Mouse (Mus musculus): ENCODE results near the gene Slc16a10. TPM values are rescaled to one million over a fixed set of nuclear protein-coding genes. Genes with fewer than 3 reads are reported as not detected.

Slc16a10 gene
- total RNA-seq, 2 experiments from 2014 or later, result 24.4 to 40.8 TPM

Other genes with a start within 250 kb of the Slc16a10 start
- gene Mfsd4b4, start 243.0 kb downstream of the Slc16a10 start, total RNA-seq (2015), result 4.9 and 6.6 TPM in 2 replicates
- 5.4 and 6.1 TPM in 2 replicates for gene Mfsd4b4, start 243.0 kb downstream of the Slc16a10 start, total RNA-seq (2017)
- not detected in 2 replicates for gene Mfsd4b2, start 215.3 kb downstream of the Slc16a10 start, total RNA-seq (2015)
- not detected in 2 replicates for gene Mfsd4b2, start 215.3 kb downstream of the Slc16a10 start, total RNA-seq (2017)
- not detected in 2 replicates for gene Mfsd4b3, start 182.1 kb downstream of the Slc16a10 start, total RNA-seq (2015)
- gene Mfsd4b3, start 182.1 kb downstream of the Slc16a10 start, total RNA-seq (2017), result 0.25 TPM in 1 of 2 replicates, not detected in the other
- 0.44 and 0.56 TPM in 2 replicates for gene Mfsd4b5, start 155.6 kb downstream of the Slc16a10 start, total RNA-seq (2015)
- gene Mfsd4b5, start 155.6 kb downstream of the Slc16a10 start, total RNA-seq (2017), result 0.37 and 0.71 TPM in 2 replicates
- gene Mfsd4b1, start 117.0 kb downstream of the Slc16a10 start, total RNA-seq (2015), result 0.07 TPM in 1 of 2 replicates, not detected in the other
- gene Mfsd4b1, start 117.0 kb downstream of the Slc16a10 start, total RNA-seq (2017), result not detected in 2 replicates
- gene Rpf2, start 104.8 kb upstream of the Slc16a10 start, total RNA-seq (2015), result 97.3 and 109 TPM in 2 replicates
- gene Rpf2, start 104.8 kb upstream of the Slc16a10 start, total RNA-seq (2017), result 184 and 213 TPM in 2 replicates
- 69.0 and 87.6 TPM in 2 replicates for gene Gtf3c6, start 115.8 kb upstream of the Slc16a10 start, total RNA-seq (2015)
- gene Gtf3c6, start 115.8 kb upstream of the Slc16a10 start, total RNA-seq (2017), result 219 and 265 TPM in 2 replicates
- 153 and 160 TPM in 2 replicates for gene Amd1, start 159.9 kb upstream of the Slc16a10 start, total RNA-seq (2015)
- gene Amd1, start 159.9 kb upstream of the Slc16a10 start, total RNA-seq (2017), result 170 and 202 TPM in 2 replicates
- 47.8 and 49.0 TPM in 2 replicates for gene Cdk19, start 197.3 kb upstream of the Slc16a10 start, total RNA-seq (2015)
- gene Cdk19, start 197.3 kb upstream of the Slc16a10 start, total RNA-seq (2017), result 38.6 and 39.0 TPM in 2 replicates

Data from megakaryocyte progenitor cell, adult 5-6 weeks (primary cell).